Mouse (Mus musculus): ENCODE results near the gene Prkca.

DNA sequence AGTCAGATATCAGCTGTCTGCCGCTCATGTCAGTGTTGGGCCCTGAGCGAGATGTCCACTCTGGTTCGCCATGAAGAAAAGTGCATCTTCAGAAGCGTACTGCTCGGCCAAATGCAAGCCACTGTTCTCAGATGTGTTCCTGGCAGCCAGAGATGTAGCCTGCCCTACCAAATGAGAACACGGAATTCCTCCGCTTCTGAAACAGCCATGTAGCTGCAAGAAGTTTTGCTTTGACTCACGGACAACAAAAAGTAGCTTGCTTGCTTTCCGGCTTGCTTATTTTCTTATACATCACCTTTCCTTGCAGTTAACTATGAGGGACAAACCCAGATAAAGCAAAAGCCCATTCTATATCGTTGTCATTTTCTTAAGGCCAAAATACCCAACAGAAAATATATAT, 129.9 kb downstream of the Prkca start:
- TF ChIP-seq CTCF (IDR thresholded peaks at IDR 0.05; ENCODE audit: extremely low read depth, insufficient read depth, low read length): no peak
- TF ChIP-seq POLR2A (IDR thresholded peaks at IDR 0.05; ENCODE audit: extremely low read depth, insufficient read depth, low read length): no peak
